Mouse (Mus musculus) liver, postnatal 0 days (tissue): ENCODE measurements around the gene Gde1. TPM values are rescaled to one million over a fixed set of nuclear protein-coding genes. Genes with fewer than 3 reads are reported as not detected.
A peak's percentile ranks its signal among the peaks of the same experiment; 100 is the strongest.

Source experiments
- ATAC-seq: fragments of 200-750 bp; cut with Nextera tagmentation; 2 replicates; pipeline ENCODE4 v1.8.0; 2017; ENCODE audit warnings: mild to moderate bottlenecking, moderate library complexity
- DNase-seq: peaks from one replicate; pipeline ENCODE4 v3.0.0-alpha.2; 2016
- H3K27ac ChIP-seq: fragments of 300-500 bp; sonication (generic); 2 replicates; pipeline ENCODE4 v1.5.1; 2014; ENCODE audit warnings: antibody characterized with exemption, moderate library complexity, mild to moderate bottlenecking, low read depth
- H3K27me3 ChIP-seq: fragments of 300-500 bp; sonication (generic); 2 replicates; pipeline ENCODE4 v1.6.1; 2014; ENCODE audit warnings: low read length, control low read depth, mixed read lengths; ENCODE audit not compliant: insufficient read depth
- H3K36me3 ChIP-seq: fragments of 300-500 bp; sonication (generic); replicated peaks from 2 replicates; pipeline ENCODE4 v1.6.1; 2014; ENCODE audit warnings: mild to moderate bottlenecking, control low read depth, low read length, moderate library complexity, mixed read lengths; ENCODE audit not compliant: insufficient read depth
- H3K4me1 ChIP-seq: fragments of 300-500 bp; sonication (generic); 2 replicates; pipeline ENCODE4 v1.6.1; 2014; ENCODE audit warnings: antibody characterized with exemption, mild to moderate bottlenecking, control low read depth; ENCODE audit not compliant: insufficient read depth
- H3K4me2 ChIP-seq: fragments of 300-500 bp; sonication (generic); 2 replicates; pipeline ENCODE4 v1.6.1; 2014; ENCODE audit warnings: low read depth, mild to moderate bottlenecking, low read length, moderate library complexity, mixed read lengths
- H3K4me3 ChIP-seq: fragments of 300-500 bp; sonication (generic); 2 replicates; pipeline ENCODE4 v1.5.1; 2014; ENCODE audit warnings: low read depth, low read length
- H3K9ac ChIP-seq: fragments of 300-500 bp; sonication (generic); replicated peaks from 2 replicates; pipeline ENCODE4 v1.6.1; 2014; ENCODE audit warnings: mild to moderate bottlenecking, moderate library complexity
- H3K9me3 ChIP-seq: fragments of 300-500 bp; sonication (generic); 2 replicates; pipeline ENCODE4 v1.6.1; 2016; ENCODE audit warnings: mild to moderate bottlenecking, control low read depth, low read length, mixed read lengths
- CTCF ChIP-seq: sonication (generic); IDR thresholded peaks from 2 replicates; pipeline ENCODE4 v1.5.1; 2016; ENCODE audit warnings: antibody characterized with exemption, low read depth
- EP300 ChIP-seq: IDR thresholded peaks from 2 replicates; pipeline ENCODE4 v1.6.1; 2016; ENCODE audit warnings: antibody characterized with exemption, low read depth, mild to moderate bottlenecking
- WGBS: fragments of 180-500 bp; shearing (Covaris S2); extraction: QIAGEN DNeasy Blood & Tissue Kit; methylation state at CpG from one replicate; pipeline ENCODE4 v1.1.7; 2014; ENCODE audit not compliant: insufficient replicate concordance; 5-methylcytosine and 5-hydroxymethylcytosine counted together
- polyA plus RNA-seq: library from polyadenylated mRNA; unstranded; fragments of >200 nt; fragmentation: Nextera tagmentation; extraction: Ambion mirVana; gene quantifications from 2 replicates; pipeline ENCODE4 v1.2.1, GENCODE M21; 2015

The Gde1 gene
- polyA plus RNA-seq, 1 experiment from 2014 or later: 43.1 TPM

GRCm38 (mm10) chr7:118698882-118699281 is 6.7 kb downstream of the Gde1 start:
- H3K4me2 ChIP-seq: peak overlapping the region; percentile 48; the same call in 1 of the 2 replicates
- H3K4me1 ChIP-seq: peaks cover 28% of the 10 kb centered on the region
- peak; percentile 76 for ATAC-seq
- TF ChIP-seq CTCF (no peak), EP300 (peak; percentile 48; the same call in 1 of the 2 replicates)
- no peak for DNase-seq
- WGBS: 56% methylated on average over 9 of the region's 9 CpGs
- peaks cover 37% of the 10 kb centered on the region for H3K36me3 ChIP-seq
- H3K27ac ChIP-seq: 0 out of 2 replicates have a peak overlapping the region, but pooled peaks have one; percentile 11
- H3K9ac ChIP-seq: no peak overlapping the region
- H3K4me3 ChIP-seq: no peak overlapping the region
- H3K27me3 ChIP-seq: no peaks in the 10 kb centered on the region
- no peaks in the 10 kb centered on the region for H3K9me3 ChIP-seq

DNA sequence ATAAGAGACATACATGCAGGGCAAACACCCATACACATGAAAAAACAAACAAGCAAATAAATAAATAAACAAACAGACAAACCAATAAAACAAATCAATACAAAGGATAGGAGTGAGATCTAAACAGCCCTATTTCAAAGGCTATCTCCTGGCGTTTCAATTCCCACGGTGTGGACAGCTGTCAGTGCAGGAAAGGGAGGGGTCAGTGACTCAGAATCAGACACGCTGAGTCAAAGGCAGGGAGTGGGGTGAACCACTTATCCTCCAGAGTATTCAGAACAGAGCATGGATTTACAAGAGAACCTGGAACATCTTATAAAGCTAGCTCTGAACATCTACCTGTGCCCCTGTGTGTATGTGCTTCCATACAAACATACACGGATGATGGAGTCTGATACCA is 8.4 kb downstream of the Gde1 start:
- H3K27ac ChIP-seq: no peak overlapping the region
- DNase-seq (no peak), ATAC-seq (no peak)
- no peak overlapping the region for H3K4me2 ChIP-seq
- 66% methylated on average over 4 of the region's 4 CpGs for WGBS
- TF ChIP-seq CTCF (no peak), EP300 (no peak)
- peaks cover 17% of the 10 kb centered on the region for H3K4me1 ChIP-seq
- H3K27me3 ChIP-seq: no peaks in the 10 kb centered on the region
- H3K9ac ChIP-seq: no peak overlapping the region
- peaks cover 47% of the 10 kb centered on the region for H3K36me3 ChIP-seq
- H3K4me3 ChIP-seq: no peak overlapping the region
- no peaks in the 10 kb centered on the region for H3K9me3 ChIP-seq

GRCm38 (mm10) chr7:118696146-118696545 is 9.4 kb downstream of the Gde1 start:
- peaks cover 51% of the 10 kb centered on the region for H3K36me3 ChIP-seq
- H3K4me2 ChIP-seq: no peak overlapping the region
- H3K27ac ChIP-seq: no peak overlapping the region
- H3K9ac ChIP-seq: no peak overlapping the region
- H3K9me3 ChIP-seq: no peaks in the 10 kb centered on the region
- TF ChIP-seq CTCF (no peak), EP300 (no peak)
- 91% methylated on average over 6 of the region's 6 CpGs for WGBS
- H3K27me3 ChIP-seq: no peaks in the 10 kb centered on the region
- ATAC-seq: no peak
- DNase-seq: no peak
- no peak overlapping the region for H3K4me3 ChIP-seq
- H3K4me1 ChIP-seq: peaks cover 13% of the 10 kb centered on the region

GRCm38 (mm10) chr7:118691287-118691686 is 14.3 kb downstream of the Gde1 start:
- H3K27ac ChIP-seq: no peak overlapping the region
- ATAC-seq: no peak
- no peak overlapping the region for H3K4me3 ChIP-seq
- H3K4me2 ChIP-seq: no peak overlapping the region
- H3K9ac ChIP-seq: no peak overlapping the region
- H3K4me1 ChIP-seq: no peaks in the 10 kb centered on the region
- no peak for DNase-seq
- 85% methylated on average over 2 of the region's 2 CpGs for WGBS
- no peaks in the 10 kb centered on the region for H3K9me3 ChIP-seq
- peaks cover 75% of the 10 kb centered on the region for H3K36me3 ChIP-seq
- no peaks in the 10 kb centered on the region for H3K27me3 ChIP-seq
- no peak for TF ChIP-seq CTCF
- no peak for TF ChIP-seq EP300

- Histone ChIP-seq H3K27me3 (no peaks in the 10 kb centered on the region), H3K9me3 (no peaks in the 10 kb centered on the region), H3K27ac (no peak overlapping the region), H3K4me2 (no peak overlapping the region), H3K9ac (no peak overlapping the region), H3K4me1 (no peaks in the 10 kb centered on the region), H3K36me3 (peaks cover 58% of the 10 kb centered on the region), H3K4me3 (no peak overlapping the region)
- ATAC-seq: no peak
- WGBS: 93% methylated on average over 7 of the region's 7 CpGs
- DNase-seq: no peak
- TF ChIP-seq CTCF: no peak
- TF ChIP-seq EP300: no peak
Observed at GRCm38 (mm10) chr7:118689088-118689487, 16.5 kb downstream of the Gde1 start.

GRCm38 (mm10) chr7:118688199-118688598 is 17.4 kb downstream of the Gde1 start:
- no peaks in the 10 kb centered on the region for H3K9me3 ChIP-seq
- peaks cover 51% of the 10 kb centered on the region for H3K36me3 ChIP-seq
- H3K27me3 ChIP-seq: no peaks in the 10 kb centered on the region
- TF ChIP-seq EP300 (no peak), CTCF (peak; percentile 88)
- DNase-seq: peak; percentile 85
- no peak overlapping the region for H3K27ac ChIP-seq
- H3K4me2 ChIP-seq: no peak overlapping the region
- peak; percentile 66 for ATAC-seq
- no peak overlapping the region for H3K4me3 ChIP-seq
- WGBS: 33% methylated on average over 5 of the region's 5 CpGs
- H3K9ac ChIP-seq: no peak overlapping the region
- H3K4me1 ChIP-seq: no peaks in the 10 kb centered on the region

DNA sequence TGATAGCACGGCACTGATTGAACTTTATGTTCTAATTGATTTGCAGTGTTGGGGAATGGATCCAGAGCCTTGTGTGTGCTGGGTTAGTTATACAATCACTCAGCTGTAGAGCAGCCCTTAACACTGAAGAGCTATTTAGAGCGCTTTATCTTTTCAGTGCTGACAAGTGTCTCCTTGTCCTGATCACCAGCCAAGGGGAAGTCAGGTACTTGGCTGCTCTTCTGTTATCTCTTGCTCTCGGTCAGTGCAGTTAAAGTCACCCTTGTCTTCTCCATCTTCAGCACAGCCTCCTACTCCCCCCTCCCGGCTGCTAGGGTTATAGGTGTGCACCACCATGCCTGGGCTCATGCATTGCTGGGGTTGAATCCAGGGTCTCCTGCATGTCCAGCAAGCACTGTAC is 28.8 kb downstream of the Gde1 start:
- H3K27me3 ChIP-seq: no peaks in the 10 kb centered on the region
- TF ChIP-seq CTCF (no peak), EP300 (no peak)
- ATAC-seq: no peak

More for the DNA sequence above, 28.8 kb downstream of the Gde1 start:
- Histone ChIP-seq H3K27ac (no peak overlapping the region), H3K9ac (no peak overlapping the region), H3K4me1 (no peaks in the 10 kb centered on the region), H3K36me3 (no peaks in the 10 kb centered on the region), H3K4me2 (no peak overlapping the region), H3K4me3 (no peak overlapping the region), H3K9me3 (no peaks in the 10 kb centered on the region)
- DNase-seq: no peak
- 71% methylated on average over 4 of the region's 4 CpGs for WGBS
